Mouse (Mus musculus): Measurements from ENCODE around the gene Neurog2.
A peak's percentile ranks its signal among the peaks of the same experiment; 100 is the strongest.

Gene Neurog2

GRCm38 (mm10) chr3:127633080-127634032 lies at the start of gene Neurog2:
Gene Neurog2 (plus strand): TSS chr3:127633135.
- DNase-seq: no peak

- DNase-seq: no peak
Observed at GRCm38 (mm10) chr3:127597136-127597535, 35.8 kb upstream of the Neurog2 start.

- no peak for DNase-seq
Observed at GRCm38 (mm10) chr3:127608109-127608508, 24.8 kb upstream of the Neurog2 start.

- peak; percentile 67 for DNase-seq
Observed at GRCm38 (mm10) chr3:127625296-127625695, 7.6 kb upstream of the Neurog2 start.

GRCm38 (mm10) chr3:127625701-127626399 lies 7.1 kb upstream of the Neurog2 start:
- no peak for DNase-seq

- no peak for DNase-seq
Observed at GRCm38 (mm10) chr3:127626524-127626923, 6.4 kb upstream of the Neurog2 start.

- DNase-seq: no peak
Observed at GRCm38 (mm10) chr3:127627151-127627955, 5.6 kb upstream of the Neurog2 start.

GRCm38 (mm10) chr3:127627956-127628310 lies 5.0 kb upstream of the Neurog2 start:
- DNase-seq: no peak

GRCm38 (mm10) chr3:127628311-127629184 lies 4.4 kb upstream of the Neurog2 start:
- no peak for DNase-seq

GRCm38 (mm10) chr3:127630190-127630589 lies 2.7 kb upstream of the Neurog2 start:
- no peak for DNase-seq

- DNase-seq: no peak
Observed at GRCm38 (mm10) chr3:127630735-127631372, 2.1 kb upstream of the Neurog2 start.

GRCm38 (mm10) chr3:127631582-127631981 lies 1.4 kb upstream of the Neurog2 start:
- DNase-seq: no peak

GRCm38 (mm10) chr3:127632531-127632930 lies 404 bp upstream of the Neurog2 start:
- peak; percentile 19 for DNase-seq

- DNase-seq: peak; percentile 64
Observed at GRCm38 (mm10) chr3:127634101-127634983, 1.4 kb downstream of the Neurog2 start.

- DNase-seq: no peak
Observed at GRCm38 (mm10) chr3:127634984-127635349, 2.0 kb downstream of the Neurog2 start.

- no peak for DNase-seq
Observed at GRCm38 (mm10) chr3:127639875-127640761, 7.2 kb downstream of the Neurog2 start.

- no peak for DNase-seq
Observed at GRCm38 (mm10) chr3:127640762-127641700, 8.1 kb downstream of the Neurog2 start.

- no peak for DNase-seq
Observed at GRCm38 (mm10) chr3:127642211-127642610, 9.3 kb downstream of the Neurog2 start.
